Mouse (Mus musculus): ENCODE data around the gene 4930550C14Rik. TPM values are rescaled to one million over a fixed set of nuclear protein-coding genes. Genes with fewer than 3 reads are reported as not detected.

The 4930550C14Rik gene
- polyA plus RNA-seq, 1 experiment = not detected

GRCm38 (mm10) chr9:53397685-53398387 lies 4.3 kb upstream of the 4930550C14Rik start:
- no peak overlapping the region for H3K4me3 ChIP-seq (ENCODE audit: insufficient read depth, low read depth, low read length)
- H3K4me1 ChIP-seq (ENCODE audit: control insufficient read depth, insufficient read depth, insufficient read length, low read length) = no peaks in the 10 kb centered on the region
- no peak overlapping the region for H3K27ac ChIP-seq (replicated peaks; ENCODE audit: low read depth, low read length)

GRCm38 (mm10) chr9:53398388-53398700 lies 3.8 kb upstream of the 4930550C14Rik start:
- Histone ChIP-seq H3K4me1 (ENCODE audit: control insufficient read depth, insufficient read depth, insufficient read length, low read length) (no peaks in the 10 kb centered on the region), H3K4me3 (ENCODE audit: insufficient read depth, low read depth, low read length) (no peak overlapping the region), H3K27ac (replicated peaks; ENCODE audit: low read depth, low read length) (no peak overlapping the region)

GRCm38 (mm10) chr9:53399537-53399936 lies 2.6 kb upstream of the 4930550C14Rik start:
- Histone ChIP-seq H3K4me3 (ENCODE audit: insufficient read depth, low read depth, low read length) (no peak overlapping the region), H3K4me1 (ENCODE audit: control insufficient read depth, insufficient read depth, insufficient read length, low read length) (no peaks in the 10 kb centered on the region), H3K27ac (replicated peaks; ENCODE audit: low read depth, low read length) (no peak overlapping the region)

- no peak overlapping the region for H3K4me3 ChIP-seq (ENCODE audit: insufficient read depth, low read depth, low read length)
- H3K4me1 ChIP-seq (ENCODE audit: control insufficient read depth, insufficient read depth, insufficient read length, low read length) = no peaks in the 10 kb centered on the region
- H3K27ac ChIP-seq (replicated peaks; ENCODE audit: low read depth, low read length) = no peak overlapping the region
These were observed 1.4 kb upstream of the 4930550C14Rik start for GRCm38 (mm10) chr9:53400696-53401095.

- no peak overlapping the region for H3K27ac ChIP-seq (replicated peaks; ENCODE audit: low read depth, low read length)
- no peak overlapping the region for H3K4me3 ChIP-seq (ENCODE audit: insufficient read depth, low read depth, low read length)
- H3K4me1 ChIP-seq (ENCODE audit: control insufficient read depth, insufficient read depth, insufficient read length, low read length) = no peaks in the 10 kb centered on the region
These were observed 979 bp upstream of the 4930550C14Rik start for GRCm38 (mm10) chr9:53401146-53401545.

GRCm38 (mm10) chr9:53402991-53403390 lies 866 bp downstream of the 4930550C14Rik start:
- no peak overlapping the region for H3K4me3 ChIP-seq (ENCODE audit: insufficient read depth, low read depth, low read length)
- no peak overlapping the region for H3K27ac ChIP-seq (replicated peaks; ENCODE audit: low read depth, low read length)
- H3K4me1 ChIP-seq (ENCODE audit: control insufficient read depth, insufficient read depth, insufficient read length, low read length) = no peaks in the 10 kb centered on the region

- Histone ChIP-seq H3K4me1 (ENCODE audit: control insufficient read depth, insufficient read depth, insufficient read length, low read length) (no peaks in the 10 kb centered on the region), H3K27ac (replicated peaks; ENCODE audit: low read depth, low read length) (no peak overlapping the region), H3K4me3 (ENCODE audit: insufficient read depth, low read depth, low read length) (no peak overlapping the region)
These were observed 2.1 kb downstream of the 4930550C14Rik start for GRCm38 (mm10) chr9:53404050-53404752.

- Histone ChIP-seq H3K4me3 (ENCODE audit: insufficient read depth, low read depth, low read length) (peak overlapping the region; percentile 68), H3K4me1 (ENCODE audit: control insufficient read depth, insufficient read depth, insufficient read length, low read length) (no peaks in the 10 kb centered on the region), H3K27ac (replicated peaks; ENCODE audit: low read depth, low read length) (0 out of 2 replicates have a peak overlapping the region, but pooled peaks have one; percentile 9)
These were observed 2.9 kb downstream of the 4930550C14Rik start for GRCm38 (mm10) chr9:53404753-53405722.

GRCm38 (mm10) chr9:53408548-53408947 lies 6.4 kb downstream of the 4930550C14Rik start:
- H3K27ac ChIP-seq (replicated peaks; ENCODE audit: low read depth, low read length) = no peak overlapping the region
- H3K4me3 ChIP-seq (ENCODE audit: insufficient read depth, low read depth, low read length) = no peak overlapping the region

GRCm38 (mm10) chr9:53408953-53409361 lies 6.8 kb downstream of the 4930550C14Rik start:
- H3K27ac ChIP-seq (replicated peaks; ENCODE audit: low read depth, low read length) = no peak overlapping the region
- no peak overlapping the region for H3K4me3 ChIP-seq (ENCODE audit: insufficient read depth, low read depth, low read length)

More at GRCm38 (mm10) chr9:53408548-53408947, 6.4 kb downstream of the 4930550C14Rik start:
- no peaks in the 10 kb centered on the region for H3K4me1 ChIP-seq (ENCODE audit: control insufficient read depth, insufficient read depth, insufficient read length, low read length)

GRCm38 (mm10) chr9:53409427-53409826 lies 7.3 kb downstream of the 4930550C14Rik start:
- Histone ChIP-seq H3K27ac (replicated peaks; ENCODE audit: low read depth, low read length) (no peak overlapping the region), H3K4me3 (ENCODE audit: insufficient read depth, low read depth, low read length) (no peak overlapping the region), H3K4me1 (ENCODE audit: control insufficient read depth, insufficient read depth, insufficient read length, low read length) (no peaks in the 10 kb centered on the region)

More at GRCm38 (mm10) chr9:53408953-53409361, 6.8 kb downstream of the 4930550C14Rik start:
- H3K4me1 ChIP-seq (ENCODE audit: control insufficient read depth, insufficient read depth, insufficient read length, low read length) = no peaks in the 10 kb centered on the region

- Histone ChIP-seq H3K4me3 (ENCODE audit: insufficient read depth, low read depth, low read length) (no peak overlapping the region), H3K27ac (replicated peaks; ENCODE audit: low read depth, low read length) (no peak overlapping the region), H3K4me1 (ENCODE audit: control insufficient read depth, insufficient read depth, insufficient read length, low read length) (no peaks in the 10 kb centered on the region)
These were observed 20.2 kb downstream of the 4930550C14Rik start for GRCm38 (mm10) chr9:53422133-53422896.

GRCm38 (mm10) chr9:53426726-53427125 lies 24.6 kb downstream of the 4930550C14Rik start:
- H3K27ac ChIP-seq (replicated peaks; ENCODE audit: low read depth, low read length) = no peak overlapping the region
- H3K4me3 ChIP-seq (ENCODE audit: insufficient read depth, low read depth, low read length) = no peak overlapping the region
- no peaks in the 10 kb centered on the region for H3K4me1 ChIP-seq (ENCODE audit: control insufficient read depth, insufficient read depth, insufficient read length, low read length)

GRCm38 (mm10) chr9:53427638-53428037 lies 25.5 kb downstream of the 4930550C14Rik start:
- no peak overlapping the region for H3K27ac ChIP-seq (replicated peaks; ENCODE audit: low read depth, low read length)
- no peaks in the 10 kb centered on the region for H3K4me1 ChIP-seq (ENCODE audit: control insufficient read depth, insufficient read depth, insufficient read length, low read length)
- no peak overlapping the region for H3K4me3 ChIP-seq (ENCODE audit: insufficient read depth, low read depth, low read length)
